Mouse (Mus musculus) cerebellum, postnatal 14 days (tissue): ENCODE measurements at regions not wholly inside any gene's neighbourhood (a gene's known extent, or its start where the extent isn't known, plus 50 kb on each side); places are given as distances from the start of the nearest gene placed in this dataset.

Source experiments
- DNase-seq, 2 experiments: peaks; one replicate each; pipeline ENCODE4 v3.0.0; 2021; ENCODE audit warnings: mixed read lengths in 2 of 2

DNA sequence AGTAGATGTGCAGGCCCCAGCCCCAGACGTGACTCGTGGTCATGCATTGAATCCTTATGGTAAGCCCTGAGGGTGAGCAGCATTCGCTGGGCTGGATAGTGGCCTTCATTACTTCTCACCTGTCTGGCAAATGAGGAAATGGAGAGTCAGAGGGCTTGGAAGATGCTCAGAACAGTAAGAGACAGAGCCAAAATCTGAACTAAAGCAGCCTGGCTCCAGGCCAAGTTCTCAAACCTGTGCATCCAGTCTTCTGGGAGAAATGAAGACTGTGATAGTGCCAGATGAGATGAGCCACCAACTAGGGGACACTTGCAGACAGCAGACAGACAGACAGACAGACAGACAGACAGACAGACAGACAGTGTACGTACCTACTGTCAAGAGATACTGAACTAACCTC lies 137.1 kb downstream of the Wscd1 start:
- peak; percentile 48 to 54 for DNase-seq

DNA sequence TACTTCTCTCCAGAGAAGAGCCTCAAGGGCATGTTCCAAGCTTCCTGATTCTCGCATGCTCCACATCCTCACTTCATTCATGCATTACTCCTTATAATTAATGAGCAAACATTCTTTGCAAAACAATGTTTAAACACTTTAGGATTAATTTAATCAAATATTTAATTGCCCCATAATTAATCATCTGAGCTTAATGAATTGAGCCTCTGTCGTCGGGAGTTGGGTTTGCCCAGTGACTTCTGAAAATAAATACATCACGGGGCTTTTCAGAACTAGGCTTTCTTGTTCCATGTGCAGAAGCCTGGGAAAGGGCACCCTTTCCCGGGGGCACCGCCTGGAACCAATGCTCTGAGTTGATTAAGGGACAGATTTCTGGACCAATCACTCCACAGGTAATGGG lies 135.1 kb downstream of the Wscd1 start:
- DNase-seq, result no peak

DNA sequence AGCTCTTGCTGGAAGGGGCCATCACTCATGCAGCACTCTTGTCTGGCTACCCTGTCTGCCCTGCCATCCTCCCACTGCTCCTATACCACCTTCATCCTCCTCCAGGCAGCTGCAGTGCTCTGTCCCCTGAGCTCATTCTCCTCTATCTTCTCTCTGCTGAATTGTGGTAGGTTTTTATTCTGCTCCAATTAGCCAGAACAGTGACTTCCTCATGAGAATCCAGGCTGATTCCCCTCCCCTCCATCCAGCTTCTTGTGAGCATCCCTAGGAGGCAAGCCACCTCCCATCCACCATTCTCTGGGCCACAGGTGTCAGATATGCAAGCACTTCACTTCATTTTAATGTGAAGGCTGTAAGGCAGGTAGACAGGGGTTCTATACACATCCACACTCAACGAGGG lies 132.1 kb downstream of the Wscd1 start:
- no peak for DNase-seq

GRCm38 (mm10) chr11:71871297-71871696 lies 121.6 kb downstream of the Wscd1 start:
- no peak for DNase-seq

DNA sequence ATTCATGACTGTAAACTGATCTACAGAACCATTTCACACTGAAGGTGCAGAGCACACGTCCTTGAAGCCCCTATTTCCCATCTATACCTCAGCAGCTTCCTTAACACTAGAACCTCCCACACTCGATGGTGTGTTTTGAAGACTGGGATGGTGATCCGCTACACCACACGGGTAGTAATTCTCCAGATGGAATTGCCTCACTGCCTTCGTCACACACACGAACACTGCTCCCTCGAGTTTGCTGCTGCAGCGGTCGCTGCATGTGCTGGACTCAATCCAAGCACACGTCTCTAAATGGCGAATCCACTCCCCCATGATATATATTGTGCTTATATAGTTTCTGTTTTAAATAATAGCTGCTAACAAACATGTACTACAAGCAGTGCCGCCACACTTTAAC lies 117.0 kb downstream of the Wscd1 start:
- DNase-seq, result no peak

- peak; percentile 57 to 72 for DNase-seq
Observed at GRCm38 (mm10) chr11:71857926-71858325, 108.2 kb downstream of the Wscd1 start.

DNA sequence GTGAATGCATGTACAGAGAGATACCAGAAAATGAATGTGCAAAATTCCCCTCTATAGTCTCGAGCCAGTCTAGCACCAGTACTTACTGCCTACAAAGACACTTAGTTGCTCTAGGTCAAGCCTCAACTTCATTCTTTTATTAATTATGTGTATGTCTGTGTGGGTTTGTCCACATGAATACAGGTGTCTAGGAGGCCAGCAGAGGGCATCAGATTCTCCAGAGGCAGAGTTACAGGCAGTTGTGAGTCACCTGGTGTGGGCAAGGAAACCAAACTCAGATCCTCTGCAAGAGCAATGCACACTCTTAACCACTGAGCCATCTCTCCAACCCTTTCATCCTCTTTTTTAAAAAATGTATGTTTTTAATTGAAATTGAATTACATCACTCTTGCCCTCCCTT lies 105.8 kb downstream of the Wscd1 start:
- DNase-seq, result no peak

- no peak for DNase-seq
Observed at GRCm38 (mm10) chr11:71855058-71855457, 105.3 kb downstream of the Wscd1 start.

DNA sequence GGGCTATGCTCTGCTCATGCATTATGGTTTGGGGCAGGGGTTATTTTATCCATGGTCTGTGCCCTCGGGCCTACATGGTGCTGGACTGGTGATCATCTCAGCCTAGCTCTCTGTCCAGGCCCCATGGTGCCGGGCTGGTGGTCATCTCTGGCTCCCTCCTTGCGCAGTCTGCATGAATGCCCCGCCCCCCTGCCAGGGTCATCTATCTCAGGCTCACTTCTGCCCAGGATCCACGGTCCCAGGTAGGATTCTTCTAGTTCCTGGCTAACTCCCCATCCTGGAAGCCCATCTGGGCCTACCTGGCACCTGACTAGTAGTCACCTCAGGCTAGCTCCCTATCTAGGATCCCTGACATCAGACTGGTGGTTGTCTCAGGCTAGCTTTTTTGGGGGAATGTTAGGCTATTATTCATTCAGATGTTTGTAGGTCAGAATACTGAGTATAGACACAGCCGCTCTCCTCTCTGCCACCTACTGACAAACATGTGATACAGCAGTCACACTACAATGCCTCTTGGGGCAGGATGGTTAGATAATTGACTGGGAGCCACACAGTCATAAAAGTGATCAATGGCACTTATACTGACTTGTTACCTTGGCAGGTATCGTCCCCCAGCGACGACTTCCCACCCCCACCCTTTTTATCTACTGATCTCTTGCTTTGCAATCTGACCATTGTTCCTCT lies 98.1 kb downstream of the Wscd1 start:
- DNase-seq, result peak; percentile 39 to 45

- DNase-seq, result no peak
Observed at GRCm38 (mm10) chr11:71846496-71846895, 96.8 kb downstream of the Wscd1 start.

DNA sequence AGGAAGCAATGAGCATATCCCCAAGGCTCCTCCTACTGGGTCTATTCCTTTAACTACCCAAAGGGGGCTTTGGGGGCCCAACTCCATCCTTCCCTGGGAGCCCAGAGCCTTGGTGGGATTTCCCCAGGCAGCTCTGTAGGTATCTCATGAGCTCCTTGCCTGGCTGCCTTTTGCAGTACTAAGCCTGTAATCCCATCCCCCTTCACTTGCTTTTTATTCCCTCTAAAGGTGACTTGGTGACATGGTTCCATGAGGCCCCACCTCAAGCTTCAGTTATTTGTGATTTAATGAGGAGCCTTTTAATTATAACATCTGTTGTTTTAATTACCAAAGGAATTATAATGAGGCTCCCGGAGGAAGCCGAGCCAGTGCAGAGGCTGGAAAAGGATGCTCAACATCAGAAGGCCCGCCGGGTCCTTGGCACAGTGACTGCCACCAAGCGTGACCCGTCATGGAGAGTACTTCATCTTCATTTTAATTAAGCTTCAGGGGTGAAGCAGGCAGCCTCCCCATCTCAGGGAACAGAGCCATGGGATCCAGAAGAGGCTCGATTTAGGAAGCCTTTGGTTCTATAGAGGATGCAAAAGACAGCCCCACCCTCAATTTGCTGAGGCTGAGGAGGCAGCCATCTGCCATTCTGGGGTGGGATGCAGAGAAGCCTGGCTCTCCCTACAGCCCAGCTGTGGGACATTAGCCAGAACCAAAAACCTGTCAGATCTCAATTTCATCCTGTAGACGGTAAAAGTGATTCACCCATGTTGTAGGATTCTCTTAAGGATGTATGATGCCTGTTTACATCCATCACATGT lies 91.1 kb downstream of the Wscd1 start:
- DNase-seq, result peak; percentile 51 to 52
